Mouse (Mus musculus) heart, adult 2 months (tissue): ENCODE results near the gene Dcx. TPM values are rescaled to one million over a fixed set of nuclear protein-coding genes. Genes with fewer than 3 reads are reported as not detected.

Experiments
- DNase-seq, 2 experiments: peaks; one replicate each; pipeline ENCODE4 v3.0.0; 2021
- H3K27ac ChIP-seq: fragments of 200-600 bp; 2 replicates; pipeline ENCODE4 v1.8.1; 2022
- H3K27me3 ChIP-seq: fragments of 200-500 bp; 2 replicates; pipeline ENCODE4 v1.6.1; 2012; ENCODE audit warnings: mild to moderate bottlenecking, low read length, inconsistent platforms, mixed read lengths; ENCODE audit not compliant: control insufficient read depth, insufficient read depth
- H3K36me3 ChIP-seq: fragments of 200-500 bp; 2 replicates; pipeline ENCODE4 v1.6.1; 2012; ENCODE audit warnings: low read length, inconsistent platforms; ENCODE audit not compliant: control insufficient read depth, insufficient read depth
- H3K4me1 ChIP-seq: fragments of 200-500 bp; 2 replicates; pipeline ENCODE4 v1.6.1; 2011; ENCODE audit warnings: low read length; ENCODE audit not compliant: control insufficient read depth, insufficient read depth
- H3K4me3 ChIP-seq: fragments of 200-600 bp; 2 replicates; pipeline ENCODE4 v1.8.1; 2022
- H3K79me2 ChIP-seq: fragments of 200-500 bp; replicated peaks from 2 replicates; pipeline ENCODE4 v1.6.1; 2012; ENCODE audit warnings: mild to moderate bottlenecking, inconsistent platforms, low read length, moderate library complexity, mixed read lengths; ENCODE audit not compliant: control insufficient read depth, insufficient read depth
- H3K9ac ChIP-seq: fragments of 200-500 bp; 2 replicates; pipeline ENCODE4 v1.6.1; 2012; ENCODE audit warnings: low read depth, mild to moderate bottlenecking, control low read depth, inconsistent platforms, low read length, mixed read lengths
- CTCF ChIP-seq: fragments of 200-600 bp; IDR thresholded peaks from 2 replicates; pipeline ENCODE4 v1.8.1; 2022; ENCODE audit warnings: antibody characterized with exemption, mild to moderate bottlenecking, moderate library complexity
- EP300 ChIP-seq: fragments of 200-500 bp; IDR thresholded peaks from 2 replicates; pipeline ENCODE4 v1.6.1; 2011; ENCODE audit warnings: low read depth, low read length, control low read depth; ENCODE audit not compliant: insufficient read depth
- POLR2A ChIP-seq: fragments of 200-500 bp; IDR thresholded peaks from 2 replicates; pipeline ENCODE4 v1.6.1; 2011; ENCODE audit warnings: mild to moderate bottlenecking, low read depth, low read length, control low read depth; ENCODE audit not compliant: insufficient read depth
- WGBS: fragments of 180-500 bp; shearing (Covaris S2); methylation state at CpG from one replicate; pipeline ENCODE4 v1.1.7; 2018; 5-methylcytosine and 5-hydroxymethylcytosine counted together
- intact Hi-C: fragments of 180-260 bp; cut with DNase I; formaldehyde crosslinking; loops from one replicate; pipeline ENCODE4 v1.15.1; 2025
- microRNA-seq, 2 experiments: library from miRNA; unstranded; fragments of <30 nt; microRNA quantifications; one replicate each; pipeline ENCODE4 v1.2.0; 2021
- polyA plus RNA-seq: library from polyadenylated mRNA; depleted of rRNA; stranded (reverse); fragments of >200 nt; gene quantifications from 2 replicates; pipeline ENCODE4 v1.2.3, GENCODE M21; 2012; rRNA removed
- total RNA-seq, 2 experiments: library from RNA; stranded (reverse); gene quantifications; 2 replicates each; pipeline ENCODE4 v1.2.3; 2021

Dcx gene
- total and polyA plus RNA-seq, 3 experiments = not detected

- no peaks in the 10 kb centered on the region for H3K27me3 ChIP-seq
- DNase-seq = no peak
- H3K79me2 ChIP-seq = no peaks in the 10 kb centered on the region
- intact Hi-C loops = no loop called here
- no peaks in the 10 kb centered on the region for H3K36me3 ChIP-seq
- TF ChIP-seq EP300 = no peak
- TF ChIP-seq CTCF = no peak
- TF ChIP-seq POLR2A = no peak
- no peaks in the 10 kb centered on the region for H3K4me1 ChIP-seq
- WGBS = 66% methylated on average over 3 of the region's 3 CpGs
- no peak overlapping the region for H3K27ac ChIP-seq
- H3K9ac ChIP-seq = no peak overlapping the region
- no peak overlapping the region for H3K4me3 ChIP-seq
Observed at GRCm38 (mm10) chrX:143849969-143850368, 83.1 kb downstream of the Dcx start.

- H3K9ac ChIP-seq = no peak overlapping the region
- H3K79me2 ChIP-seq = no peaks in the 10 kb centered on the region
- TF ChIP-seq CTCF = no peak
- TF ChIP-seq EP300 = no peak
- no peak for TF ChIP-seq POLR2A
- H3K4me1 ChIP-seq = no peaks in the 10 kb centered on the region
- intact Hi-C loops = no loop called here
- no peak overlapping the region for H3K4me3 ChIP-seq
- no peak overlapping the region for H3K27ac ChIP-seq
- DNase-seq = no peak
- 62% methylated on average over 3 of the region's 3 CpGs for WGBS
- no peaks in the 10 kb centered on the region for H3K27me3 ChIP-seq
- no peaks in the 10 kb centered on the region for H3K36me3 ChIP-seq
Observed at GRCm38 (mm10) chrX:143846637-143847036, 86.5 kb downstream of the Dcx start.

- no peaks in the 10 kb centered on the region for H3K36me3 ChIP-seq
- H3K4me3 ChIP-seq = no peak within 1 kb of the TSS
- no peaks in the 10 kb centered on the region for H3K79me2 ChIP-seq
- 13% methylated on average over 4 of the region's 4 CpGs for WGBS
- no peak within 1 kb of the TSS for H3K27ac ChIP-seq
- no peak within 1 kb of the TSS for H3K9ac ChIP-seq
- intact Hi-C loops = no loop called here
- no peaks in the 10 kb centered on the region for H3K4me1 ChIP-seq
- H3K27me3 ChIP-seq = no peaks in the 10 kb centered on the region
- DNase-seq = peak in 1 of 2 experiments; percentile 15
- TF ChIP-seq CTCF (no peak), EP300 (no peak), POLR2A (no peak)
Observed at GRCm38 (mm10) chrX:143827212-143827611, 105.9 kb downstream of the Dcx start, which contains the start of gene Capn6. Gene Capn6, minus strand, starts transcription at chrX:143827414.

GRCm38 (mm10) chrX:143826521-143826920 is 106.6 kb downstream of the Dcx start:
- Histone ChIP-seq H3K4me1 (no peaks in the 10 kb centered on the region), H3K4me3 (no peak overlapping the region), H3K27me3 (no peaks in the 10 kb centered on the region), H3K36me3 (no peaks in the 10 kb centered on the region), H3K27ac (no peak overlapping the region), H3K9ac (no peak overlapping the region), H3K79me2 (no peaks in the 10 kb centered on the region)
- no peak for DNase-seq
- intact Hi-C loops = no loop called here
- 32% methylated on average over 4 of the region's 4 CpGs for WGBS
- TF ChIP-seq CTCF (no peak), POLR2A (no peak), EP300 (no peak)

- H3K27me3 ChIP-seq = no peaks in the 10 kb centered on the region
- H3K4me3 ChIP-seq = no peak overlapping the region
- 96% methylated on average over 2 of the region's 2 CpGs for WGBS
- no peak overlapping the region for H3K9ac ChIP-seq
- intact Hi-C loops = no loop called here
- no peaks in the 10 kb centered on the region for H3K36me3 ChIP-seq
- no peaks in the 10 kb centered on the region for H3K79me2 ChIP-seq
- H3K4me1 ChIP-seq = no peaks in the 10 kb centered on the region
- no peak for TF ChIP-seq POLR2A
- no peak for TF ChIP-seq CTCF
- no peak for TF ChIP-seq EP300
- no peak overlapping the region for H3K27ac ChIP-seq
- DNase-seq = no peak
Observed at GRCm38 (mm10) chrX:143818961-143819360, 114.2 kb downstream of the Dcx start.

- 43% methylated on average over 1 of the region's 1 CpGs for WGBS
- Histone ChIP-seq H3K4me3 (no peak overlapping the region), H3K79me2 (no peaks in the 10 kb centered on the region), H3K9ac (no peak overlapping the region), H3K27me3 (no peaks in the 10 kb centered on the region), H3K4me1 (no peaks in the 10 kb centered on the region), H3K27ac (no peak overlapping the region), H3K36me3 (no peaks in the 10 kb centered on the region)
- TF ChIP-seq EP300 = no peak
- no peak for TF ChIP-seq POLR2A
- no peak for TF ChIP-seq CTCF
- intact Hi-C loops = no loop called here
- no peak for DNase-seq
Observed at GRCm38 (mm10) chrX:143815948-143816347, 117.2 kb downstream of the Dcx start.

Small RNAs within 50 kb of the gene (microRNA-seq; reads per million reads assigned to microRNA genes)
- gene Gm47298 = 0 reads per million in 2 experiments

Other genes with a start within 250 kb of the Dcx start
- gene Capn6, start 105.9 kb downstream of the Dcx start, total RNA-seq = under 1 TPM; 0.57 to 0.94 TPM
- 0.98 and 1.6 TPM in 2 replicates for gene Capn6, start 105.9 kb downstream of the Dcx start, polyA plus RNA-seq
- gene A730046J19Rik, start 220.4 kb upstream of the Dcx start, total RNA-seq = under 1 TPM; 0.11 to 0.84 TPM
- gene A730046J19Rik, start 220.4 kb upstream of the Dcx start, polyA plus RNA-seq = 0.06 and 0.18 TPM in 2 replicates